Mouse (Mus musculus): ENCODE results near the gene Siah2.

The Siah2 gene
- long read RNA-seq, experiment 1, partial matches to known transcripts = 0 of 4 reads
- long read RNA-seq, experiment 1, other reads (novel, unspliced or antisense) = 0 of 4 reads
- long read RNA-seq, experiment 2, transcript Siah2-201 (2 exons, 2,511 nt) = major isoform, 5 of 6 reads
- long read RNA-seq, experiment 2, partial matches to known transcripts = 0 of 6 reads
- long read RNA-seq, experiment 2, other reads (novel, unspliced or antisense) = 1 of 6 reads

DNA sequence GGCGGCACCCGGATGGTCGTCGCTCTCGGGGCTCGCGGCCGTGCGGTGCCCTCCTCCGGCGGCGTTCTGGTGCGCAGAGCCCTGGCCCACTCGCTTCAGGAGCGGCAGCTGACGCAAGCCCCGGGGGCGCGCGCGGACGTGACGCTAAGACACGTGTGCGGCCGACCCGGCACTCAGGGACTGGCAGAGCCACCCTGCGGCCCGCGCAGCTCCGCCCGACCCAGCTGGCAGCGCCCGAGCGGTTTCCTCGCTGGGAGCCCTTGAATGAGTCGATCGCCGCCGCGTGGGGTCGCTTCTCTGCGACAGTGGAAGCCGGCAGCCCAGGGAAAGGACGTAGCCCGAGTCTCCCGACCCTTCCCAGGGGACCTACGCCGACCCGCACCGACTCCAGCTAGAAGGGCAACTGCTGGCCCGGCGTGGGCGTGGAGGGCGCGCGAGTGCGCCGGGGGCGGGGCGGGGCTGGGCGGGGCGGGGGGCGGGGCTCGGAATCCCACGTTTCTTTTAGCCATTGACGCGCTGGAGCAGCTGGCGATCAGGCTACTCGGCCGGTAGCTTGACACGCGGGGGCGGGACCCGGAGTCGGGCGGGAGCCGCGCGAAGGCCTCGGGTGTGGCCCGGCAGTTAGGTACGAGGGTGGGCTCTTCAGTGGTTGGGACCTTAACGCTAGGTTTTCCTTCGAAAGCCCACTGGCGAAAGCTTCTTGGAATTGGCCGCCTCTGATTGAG, at the start of gene Siah2:
Siah2 (minus strand) TSS at position 404 of the 725 bp plus-strand sequence.
- intact Hi-C loops (cut with DNase I) = loop anchor here (5.0 kb wide), 1 partner anchor 35 kb away; no protein-coding TSS in a partner anchor

DNA sequence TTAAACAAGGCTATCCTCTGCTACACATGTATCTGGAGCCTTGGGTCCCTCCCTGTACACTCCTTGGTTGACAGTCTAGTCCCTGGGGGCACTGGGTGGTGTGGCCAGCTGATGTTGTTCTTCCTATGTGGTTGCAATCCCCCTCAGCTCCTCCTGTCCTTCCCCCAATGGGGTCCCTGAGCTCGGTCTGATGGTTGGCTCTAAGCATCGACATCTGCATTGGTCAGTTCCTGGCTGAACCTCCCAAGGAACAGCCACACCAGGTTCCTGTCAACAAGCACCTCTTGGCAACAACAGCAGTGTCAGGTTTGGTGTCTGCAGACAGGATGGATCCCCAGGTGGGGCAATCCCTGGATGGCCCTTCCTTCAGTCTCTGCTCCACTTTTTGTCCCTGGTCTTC, 47.3 kb upstream of the Siah2 start:
- intact Hi-C loops (cut with DNase I) = no loop called here

DNA sequence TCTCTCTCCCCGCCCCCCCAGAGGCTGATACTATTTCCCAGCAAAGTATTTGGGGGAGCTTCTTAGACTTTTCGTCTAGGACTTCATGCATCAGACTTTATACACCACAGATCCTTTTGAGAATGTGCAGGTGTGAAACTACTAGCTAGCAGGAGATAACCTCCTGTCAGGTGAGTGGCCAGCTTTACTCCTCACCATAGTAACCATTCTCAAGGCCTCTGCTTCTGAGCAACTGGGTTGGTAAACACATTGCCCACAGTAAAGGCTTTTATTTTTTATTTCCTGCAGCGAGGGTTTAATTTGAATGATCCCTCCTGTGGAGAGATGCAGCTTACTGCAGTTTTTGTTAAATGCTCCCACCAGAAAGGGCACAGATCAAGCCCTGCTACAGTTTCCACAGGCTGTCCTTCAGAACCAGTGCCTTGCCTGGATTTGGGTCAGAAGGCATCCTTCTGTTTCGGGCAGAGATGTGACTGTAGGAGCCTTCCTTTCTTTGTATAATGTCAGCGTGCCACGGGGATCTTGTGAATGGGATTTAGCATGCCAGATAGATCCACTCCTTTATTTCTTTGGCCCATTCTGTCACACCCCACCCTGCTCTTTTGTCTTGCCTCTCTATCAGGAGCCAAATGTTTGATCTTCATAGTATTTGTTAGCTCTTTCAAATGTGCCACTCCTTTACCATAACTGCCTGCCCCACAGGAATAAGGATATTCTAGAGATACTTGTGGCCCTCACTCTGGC, 46.3 kb upstream of the Siah2 start:
- intact Hi-C loops (cut with DNase I) = no loop called here

DNA sequence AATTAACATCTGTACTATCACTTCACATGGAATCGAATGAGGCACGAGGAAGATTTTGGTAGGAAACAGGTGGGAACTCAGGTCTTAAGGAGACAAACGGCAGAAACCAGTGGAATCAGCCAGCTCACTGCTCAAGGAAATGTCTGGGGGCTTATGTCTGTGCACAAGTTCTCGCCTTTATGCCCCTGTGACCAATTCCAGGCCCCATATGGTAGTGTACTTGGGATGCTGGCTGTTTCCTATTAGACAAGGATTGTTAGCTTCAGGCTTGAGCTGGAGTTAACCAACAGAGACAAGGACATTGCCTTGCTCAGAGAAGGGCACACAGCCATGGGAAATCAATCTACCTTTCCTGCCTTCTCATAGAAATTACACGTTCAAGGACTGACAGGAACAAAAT, 39.3 kb upstream of the Siah2 start:
- intact Hi-C loops (cut with DNase I) = no loop called here

DNA sequence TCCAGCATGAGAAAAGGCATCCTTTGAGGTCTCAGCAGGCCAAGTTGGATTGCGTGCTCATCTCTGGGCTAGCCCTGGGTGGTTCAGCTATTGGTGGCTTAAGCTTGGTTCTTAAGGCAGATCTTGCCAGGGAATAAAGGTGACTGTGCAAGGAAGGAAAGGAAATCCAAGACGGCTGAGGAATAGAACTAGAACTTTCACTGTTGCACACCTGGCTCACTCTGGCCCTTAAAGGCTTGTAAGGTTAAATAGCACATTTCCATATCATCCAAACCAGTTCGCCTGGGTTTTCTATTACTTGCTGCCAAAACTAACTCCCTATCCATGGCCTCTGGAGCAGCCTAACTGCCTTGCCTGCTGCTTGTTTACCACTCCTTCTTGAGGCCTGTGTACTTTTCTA, 38.4 kb upstream of the Siah2 start:
- intact Hi-C loops (cut with DNase I) = no loop called here

DNA sequence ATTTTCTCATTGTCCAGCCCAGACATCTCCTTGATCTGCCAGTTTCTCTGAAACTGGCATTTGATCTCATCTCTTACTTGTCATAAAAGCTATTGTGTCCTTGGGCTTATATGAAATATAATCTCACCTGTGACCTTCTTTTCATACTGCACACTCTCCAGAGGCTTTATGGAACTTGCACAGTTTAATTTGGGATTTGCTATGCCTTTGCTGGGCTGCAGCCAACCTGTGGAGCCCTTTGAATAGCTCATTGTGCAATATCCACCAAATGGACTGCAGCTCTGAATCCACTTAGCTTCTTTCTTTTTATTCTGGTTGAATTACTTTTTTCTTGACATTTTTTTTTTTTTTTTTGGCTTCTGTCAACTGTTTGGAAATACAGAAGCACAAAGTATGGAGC, 37.3 kb upstream of the Siah2 start:
- intact Hi-C loops (cut with DNase I) = loop anchor here (5.0 kb wide), 2 partner anchors 53 to 72 kb away; no protein-coding TSS in a partner anchor

DNA sequence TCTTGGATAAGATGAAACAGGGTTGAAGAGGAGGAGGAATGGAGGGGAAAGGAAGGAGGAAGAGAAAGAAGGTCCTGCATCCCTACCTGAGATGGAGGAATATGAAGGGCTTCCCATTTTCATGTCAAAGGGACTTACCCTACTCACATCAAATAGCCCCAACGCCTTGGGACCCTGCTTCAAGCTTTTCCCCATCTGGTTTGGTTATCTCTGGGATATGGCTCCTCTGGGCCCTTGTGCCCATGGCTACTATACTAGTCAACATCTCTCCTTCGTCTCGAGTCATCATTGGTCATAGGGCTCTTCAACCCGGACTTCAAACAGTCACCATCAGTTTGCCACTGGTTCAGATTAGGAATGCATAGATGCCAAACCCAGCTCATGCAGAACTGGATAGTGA, 35.4 kb upstream of the Siah2 start:
- intact Hi-C loops (cut with DNase I) = loop anchor here (5.0 kb wide), 2 partner anchors 55 to 70 kb away; no protein-coding TSS in a partner anchor

DNA sequence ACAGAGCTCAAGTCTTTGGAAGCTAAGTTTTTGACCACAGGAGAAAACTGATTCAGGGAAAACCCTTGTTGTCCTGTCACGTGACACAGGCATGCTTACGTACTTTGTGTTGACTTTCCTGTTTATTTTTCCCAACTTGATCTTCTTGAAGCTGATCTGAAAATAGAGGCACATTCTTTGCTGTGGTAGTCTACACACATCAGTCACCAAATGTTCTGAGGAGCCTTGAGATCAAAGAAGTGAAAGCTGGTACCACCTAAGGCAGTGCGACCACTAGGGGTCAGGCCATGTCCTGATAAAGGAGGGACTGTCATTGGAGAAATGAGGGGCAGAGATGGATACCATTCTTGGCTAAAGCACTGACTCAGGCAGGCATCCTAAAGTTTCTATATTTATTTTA, 34.8 kb upstream of the Siah2 start:
- intact Hi-C loops (cut with DNase I) = loop anchor here (5.0 kb wide), 2 partner anchors 55 to 70 kb away; no protein-coding TSS in a partner anchor

GRCm38 (mm10) chr3:58726374-58726773, 34.2 kb upstream of the Siah2 start:
- intact Hi-C loops (cut with DNase I) = loop anchor here (5.0 kb wide), 2 partner anchors 56 to 69 kb away; no protein-coding TSS in a partner anchor

DNA sequence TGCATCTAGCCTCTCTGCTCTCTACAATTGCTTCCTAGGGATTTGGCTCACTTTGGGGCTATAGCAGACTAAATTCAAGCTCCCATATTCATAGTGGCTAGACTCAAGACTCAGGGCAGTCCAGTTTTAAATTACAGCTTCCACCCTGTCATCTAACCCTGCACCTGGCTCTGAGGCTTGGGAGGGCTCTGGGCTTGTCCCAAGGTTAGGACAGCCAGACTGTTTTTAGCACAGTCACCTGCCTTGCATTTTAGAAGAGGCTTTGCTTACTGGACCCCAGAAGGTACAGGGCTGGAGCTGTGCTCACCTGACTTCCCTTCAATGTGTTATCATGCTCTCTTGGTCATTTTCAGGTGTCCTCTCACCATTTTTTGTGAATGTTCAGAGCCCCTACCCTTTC, 32.6 kb upstream of the Siah2 start:
- intact Hi-C loops (cut with DNase I) = loop anchor here (5.0 kb wide), 2 partner anchors 57 to 68 kb away; no protein-coding TSS in a partner anchor

DNA sequence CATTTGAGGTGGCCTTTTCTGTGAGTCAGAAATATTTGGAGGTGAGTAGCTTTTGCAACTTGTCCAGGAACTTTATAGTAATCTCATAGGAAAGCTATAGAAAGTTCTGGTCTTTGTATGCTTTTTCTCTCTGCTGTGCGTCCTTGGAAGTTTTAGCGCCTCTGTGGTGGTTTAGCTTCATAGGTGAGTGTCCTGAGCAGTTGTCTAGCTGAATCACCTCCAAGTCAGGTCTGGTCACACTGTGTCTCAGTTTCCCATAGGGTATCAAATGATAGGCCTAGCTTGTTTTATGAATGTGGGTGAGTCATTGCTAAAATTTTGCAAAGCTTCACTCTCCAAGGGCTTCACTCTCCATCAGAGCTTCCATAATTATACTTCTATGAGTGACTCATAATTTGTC, 31.5 kb upstream of the Siah2 start:
- intact Hi-C loops (cut with DNase I) = no loop called here

DNA sequence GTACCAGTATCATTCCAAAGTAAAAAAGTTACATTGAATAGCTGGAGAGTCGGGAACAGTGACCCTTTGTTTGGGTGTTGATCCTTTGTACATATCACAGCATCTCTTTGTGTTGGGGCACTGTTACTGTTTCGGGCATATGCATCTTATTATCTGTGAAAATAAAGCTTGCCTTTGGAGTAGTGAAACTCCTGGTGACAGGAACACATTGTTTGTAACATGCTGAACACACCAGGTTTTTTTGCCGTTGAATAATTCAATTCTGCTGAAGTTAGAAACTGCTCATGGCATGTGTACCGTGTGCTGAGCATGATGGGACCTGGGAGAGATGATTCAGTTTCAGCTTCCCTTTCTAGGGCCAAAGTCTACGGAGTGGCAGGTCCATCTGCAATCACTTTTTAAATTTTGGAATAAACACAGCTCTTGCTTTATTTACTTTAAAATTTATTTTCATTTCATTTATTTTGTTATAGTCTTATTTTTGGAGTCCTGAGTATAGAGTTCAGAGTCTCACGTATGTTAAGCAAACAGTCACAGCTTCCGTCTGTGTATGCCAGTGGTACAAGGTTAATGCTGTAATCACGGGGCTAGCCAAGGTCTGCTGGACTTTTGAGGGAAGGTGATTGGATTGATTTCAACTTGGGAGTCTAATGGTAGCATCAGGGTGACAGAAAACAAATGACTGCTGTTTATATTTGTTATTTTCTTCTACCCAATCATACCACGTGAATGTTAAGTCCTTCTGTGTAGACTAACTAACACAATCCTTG, 27.4 kb upstream of the Siah2 start:
- intact Hi-C loops (cut with DNase I) = no loop called here

DNA sequence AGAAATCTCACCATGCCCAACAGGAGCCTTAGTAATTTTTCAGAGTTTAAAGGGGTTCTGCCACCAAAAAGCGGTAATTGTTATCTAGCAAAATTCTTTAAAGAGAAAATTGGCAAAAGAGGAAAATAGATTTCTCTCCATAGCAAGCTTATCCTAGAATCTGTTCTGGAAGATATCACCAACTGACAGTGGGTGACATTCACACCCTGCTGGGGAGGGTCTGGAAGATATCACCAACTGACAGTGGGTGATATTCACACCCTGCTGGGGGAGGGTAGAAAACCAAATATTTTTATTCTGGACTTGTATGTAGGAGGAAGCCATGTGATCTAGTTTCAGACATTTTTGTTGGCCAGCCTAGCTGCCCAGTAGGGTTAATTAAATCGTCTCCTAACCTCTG, 24.5 kb upstream of the Siah2 start:
- intact Hi-C loops (cut with DNase I) = no loop called here

DNA sequence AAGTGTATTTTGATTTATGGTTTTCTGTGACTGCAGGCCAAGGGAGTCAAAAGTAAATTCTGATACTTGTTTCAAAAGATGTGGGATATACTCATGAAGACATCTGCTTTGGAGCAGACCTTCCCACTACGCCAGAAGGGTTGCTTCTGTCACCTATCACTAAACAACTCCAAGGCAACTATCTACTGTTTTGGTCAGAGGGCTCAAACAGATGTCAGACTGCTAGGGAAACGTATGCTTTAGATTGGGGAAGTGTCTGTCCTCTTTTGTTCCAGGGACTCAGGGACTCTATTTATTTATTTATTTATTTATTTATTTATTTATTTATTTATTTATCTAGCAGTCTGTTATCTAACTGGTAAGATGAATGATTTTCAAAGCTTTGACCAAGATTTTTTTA, 22.6 kb upstream of the Siah2 start:
- intact Hi-C loops (cut with DNase I) = no loop called here

DNA sequence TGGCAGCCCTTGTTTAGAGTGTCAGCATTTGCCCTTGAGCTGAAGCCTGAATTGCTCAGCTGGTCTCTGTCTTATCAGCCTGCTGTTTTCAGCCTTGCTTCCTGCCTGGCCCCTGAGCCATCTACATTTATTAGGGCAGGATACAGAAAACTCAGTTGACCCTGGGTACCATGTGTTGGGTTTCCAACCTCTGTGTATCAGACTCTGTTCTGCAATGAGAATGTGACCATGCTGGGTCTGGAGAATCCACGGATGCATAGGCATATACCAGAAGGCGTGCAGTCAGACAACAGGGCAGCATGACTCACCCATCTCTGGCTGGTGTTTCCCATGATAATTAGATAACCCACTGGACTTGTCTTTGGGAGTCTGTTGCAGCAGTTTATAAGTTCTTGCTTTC, 21.8 kb upstream of the Siah2 start:
- intact Hi-C loops (cut with DNase I) = no loop called here

GRCm38 (mm10) chr3:58713191-58713590, 21.0 kb upstream of the Siah2 start:
- intact Hi-C loops (cut with DNase I) = no loop called here

- intact Hi-C loops (cut with DNase I) = no loop called here
Measured at GRCm38 (mm10) chr3:58704547-58704946, 12.3 kb upstream of the Siah2 start.

GRCm38 (mm10) chr3:58703748-58704147, 11.5 kb upstream of the Siah2 start:
- intact Hi-C loops (cut with DNase I) = no loop called here

GRCm38 (mm10) chr3:58702329-58702728, 10.1 kb upstream of the Siah2 start:
- intact Hi-C loops (cut with DNase I) = no loop called here

DNA sequence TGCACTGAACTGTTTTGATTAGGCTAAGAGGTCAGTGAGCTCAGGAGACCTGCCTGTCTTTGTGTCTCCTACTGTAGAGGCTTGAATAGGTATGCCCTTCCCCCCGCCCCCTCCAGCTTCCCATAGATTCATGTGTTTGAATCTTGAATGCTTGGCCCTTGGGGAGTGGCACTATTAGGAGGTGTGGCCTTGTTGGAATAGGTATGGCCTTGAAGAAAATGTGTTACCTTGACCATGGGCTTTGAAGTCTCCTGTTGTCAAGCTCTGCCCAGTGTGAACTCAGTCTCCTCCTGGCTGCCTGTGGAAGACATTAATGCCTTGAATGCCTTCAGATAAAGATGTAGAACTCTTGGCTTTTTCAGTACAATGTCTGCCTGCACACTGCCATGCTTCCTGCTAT, 9.2 kb upstream of the Siah2 start:
- intact Hi-C loops (cut with DNase I) = no loop called here

DNA sequence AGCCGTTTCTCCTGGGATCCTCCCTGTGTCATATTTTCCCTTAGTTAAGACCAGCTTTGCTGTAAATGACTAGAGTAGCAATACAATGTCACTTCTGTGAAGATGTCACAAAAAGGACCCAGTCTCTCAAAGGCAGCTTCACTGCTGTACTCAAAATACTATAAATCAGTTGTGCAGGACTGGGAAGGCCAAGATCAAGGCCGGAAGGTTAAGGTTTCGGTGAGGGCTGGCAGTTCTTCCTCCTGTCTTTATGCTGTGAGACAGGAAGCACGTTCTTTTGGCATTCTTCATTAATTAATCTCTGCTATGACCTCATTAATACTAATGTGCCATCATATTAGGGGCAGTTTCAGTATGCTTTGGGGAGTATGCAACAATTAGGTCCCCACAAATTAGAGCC, 5.7 kb upstream of the Siah2 start:
- intact Hi-C loops (cut with DNase I) = no loop called here

Data from adrenal gland (tissue).